In genomic region chrX:11415662-11416061, GRCm38 (mm10) we compare ENCODE assay signal across 24 mouse cellular contexts.
DNase-seq lines count a peak whose midpoint lies in the region; ATAC-seq lines count a peak whose summit lies in the region.
"Had no signal": no experiment of that assay in that cellular context is flagged by ENCODE, and none has a peak within 500 bp of the region (broad histone marks: within the 10 kb centered on the region; RNA-seq: fewer than 3 reads in every experiment).

No protein-coding gene starts in this region.

- no peaks in the 10 kb centered on the region for H3K36me3 ChIP-seq in heart, embryonic 10.5 days
- no peaks in the 10 kb centered on the region for H3K36me3 ChIP-seq in liver, embryonic 12.5 days
- no peaks in the 10 kb centered on the region for H3K36me3 ChIP-seq in embryonic facial prominence, embryonic 14.5 days (ENCODE audit: control insufficient read depth, insufficient read depth, low read length)
- no peaks in the 10 kb centered on the region for H3K36me3 ChIP-seq in intestine, embryonic 16.5 days (ENCODE audit: control insufficient read depth, insufficient read depth, low read length)
- H3K36me3 ChIP-seq: embryonic facial prominence, embryonic 15.5 days; G1E; heart, embryonic 15.5 days; limb, embryonic 15.5 days; midbrain, embryonic 15.5 days had no signal

- H3K4me2 ChIP-seq in liver, embryonic 12.5 days, result no peak overlapping the region
- no peak overlapping the region for H3K4me2 ChIP-seq in embryonic facial prominence, embryonic 14.5 days (ENCODE audit: low read depth, low read length)
- H3K4me2 ChIP-seq in intestine, embryonic 16.5 days (ENCODE audit: low read depth, low read length), result no peak overlapping the region
- H3K4me2 ChIP-seq: embryonic facial prominence, embryonic 15.5 days; heart, embryonic 15.5 days; limb, embryonic 15.5 days; midbrain, embryonic 15.5 days had no signal

- ATAC-seq in liver, embryonic 12.5 days, result no peak
- no peak for ATAC-seq in embryonic facial prominence, embryonic 14.5 days (ENCODE audit: low read depth)
- no peak for ATAC-seq in intestine, embryonic 16.5 days
- ATAC-seq: CD4-positive, CD25-positive, alpha-beta regulatory T cell, adult 4 months; inflammation-experienced regulatory T-cells, adult 6 months; liver, postnatal 0 days; midbrain, embryonic 15.5 days had no signal

- 24% methylated on average over 4 of the region's 4 CpGs for WGBS in heart, embryonic 10.5 days
- 23% methylated on average over 3 of the region's 4 CpGs for WGBS in liver, embryonic 12.5 days (ENCODE audit: insufficient replicate concordance)
- WGBS in embryonic facial prominence, embryonic 14.5 days, result 33% methylated on average over 4 of the region's 4 CpGs
- WGBS in intestine, embryonic 16.5 days, result 36% methylated on average over 4 of the region's 4 CpGs

- no peak for DNase-seq in heart, embryonic 10.5 days (ENCODE audit: low spot score)
- no peak for DNase-seq in heart, postnatal 10 days
- DNase-seq in liver (peak; percentile 5), WW6 (ENCODE audit: low read depth, low spot score) (peak; percentile 9)
- no peak for DNase-seq in embryonic facial prominence, embryonic 14.5 days (ENCODE audit: low spot score)
- no peak for DNase-seq in c-Kit-positive CD71-positive TER-119-positive erythroid progenitor cells, embryonic 14.5 days (ENCODE audit: low spot score)
- DNase-seq: adrenal gland, adult 2 months; cerebellum, adult 8-10 months; gastrocnemius, adult 2 months; heart, adult 11 months; kidney, adult 9 months; liver, postnatal 0 days; thymus, postnatal 4 days had no signal

- peak overlapping the region; percentile 62; the same call in 1 of the 2 replicates for H3K27ac ChIP-seq in heart, embryonic 10.5 days
- no peak overlapping the region for H3K27ac ChIP-seq in liver, embryonic 12.5 days
- H3K27ac ChIP-seq in embryonic facial prominence, embryonic 14.5 days (replicated peaks; ENCODE audit: low read depth, low read length), result 0 out of 2 replicates have a peak overlapping the region, but pooled peaks have one; percentile 10
- no peak overlapping the region for H3K27ac ChIP-seq in intestine, embryonic 16.5 days (ENCODE audit: low read length)
- H3K27ac ChIP-seq: embryonic facial prominence, embryonic 15.5 days; gastrocnemius, adult 2 months; heart, embryonic 15.5 days; layer of hippocampus, adult 2 months; limb, embryonic 15.5 days; midbrain, embryonic 15.5 days had no signal

- peaks cover 34% of the 10 kb centered on the region for H3K27me3 ChIP-seq in heart, embryonic 10.5 days (ENCODE audit: insufficient read depth, poor library complexity, severe bottlenecking)
- peaks cover 14% of the 10 kb centered on the region; the same call in 1 of the 2 replicates for H3K27me3 ChIP-seq in liver, embryonic 12.5 days (replicated peaks)
- peaks cover 20% of the 10 kb centered on the region for H3K27me3 ChIP-seq in embryonic facial prominence, embryonic 14.5 days (replicated peaks; ENCODE audit: control insufficient read depth, insufficient read depth, low read length)
- H3K27me3 ChIP-seq in intestine, embryonic 16.5 days (replicated peaks; ENCODE audit: control insufficient read depth, insufficient read depth, low read length), result no peaks in the 10 kb centered on the region; the same call in 1 of the 2 replicates

- H3K9ac ChIP-seq in liver, embryonic 12.5 days, result no peak overlapping the region
- no peak overlapping the region for H3K9ac ChIP-seq in embryonic facial prominence, embryonic 14.5 days (ENCODE audit: low read depth, low read length)
- no peak overlapping the region for H3K9ac ChIP-seq in intestine, embryonic 16.5 days (ENCODE audit: low read depth, low read length)
- H3K9ac ChIP-seq: embryonic facial prominence, embryonic 15.5 days; heart, embryonic 15.5 days; limb, embryonic 15.5 days; liver, postnatal 0 days; midbrain, embryonic 15.5 days had no signal

- peaks cover 20% of the 10 kb centered on the region for H3K4me1 ChIP-seq in heart, embryonic 10.5 days
- peaks cover 11% of the 10 kb centered on the region; the same call in 1 of the 2 replicates for H3K4me1 ChIP-seq in liver, embryonic 12.5 days
- no peaks in the 10 kb centered on the region for H3K4me1 ChIP-seq in embryonic facial prominence, embryonic 14.5 days (ENCODE audit: control insufficient read depth, insufficient read depth, low read length)
- H3K4me1 ChIP-seq in intestine, embryonic 16.5 days (ENCODE audit: control insufficient read depth, insufficient read depth, low read length), result no peaks in the 10 kb centered on the region
- H3K4me1 ChIP-seq: megakaryocyte, embryonic 14.5 days had no signal

- intact Hi-C loops in heart, postnatal 10 days (cut with DNase I), result no loop called here

- no peak overlapping the region for H3K4me3 ChIP-seq in heart, embryonic 10.5 days
- no peak overlapping the region for H3K4me3 ChIP-seq in liver, embryonic 12.5 days
- no peak overlapping the region for H3K4me3 ChIP-seq in embryonic facial prominence, embryonic 14.5 days (ENCODE audit: low read depth, low read length)
- H3K4me3 ChIP-seq in intestine, embryonic 16.5 days (ENCODE audit: low read length), result no peak overlapping the region
- H3K4me3 ChIP-seq: embryonic facial prominence, embryonic 15.5 days; gastrocnemius, adult 2 months; heart, embryonic 15.5 days; layer of hippocampus, adult 2 months; limb, embryonic 15.5 days; megakaryocyte, embryonic 14.5 days; midbrain, embryonic 15.5 days had no signal

- H3K9me3 ChIP-seq in heart, embryonic 10.5 days, result no peaks in the 10 kb centered on the region
- no peaks in the 10 kb centered on the region for H3K9me3 ChIP-seq in liver, embryonic 12.5 days (replicated peaks)
- no peaks in the 10 kb centered on the region for H3K9me3 ChIP-seq in embryonic facial prominence, embryonic 14.5 days (ENCODE audit: control insufficient read depth, low read length)
- H3K9me3 ChIP-seq in intestine, embryonic 16.5 days (ENCODE audit: control insufficient read depth, low read length), result no peaks in the 10 kb centered on the region
- H3K9me3 ChIP-seq: embryonic facial prominence, embryonic 15.5 days; G1E; heart, embryonic 15.5 days; limb, embryonic 15.5 days; megakaryocyte, embryonic 14.5 days; midbrain, embryonic 15.5 days had no signal

Comparison
In these comparisons a context has a peak if more than half of its experiments do, and no peak if none do; other contexts are left out.
1. DNase-seq: peak in liver (single experiment) and WW6 (single experiment); none in heart, embryonic 10.5 days (single experiment), heart, postnatal 10 days (0 of 2), embryonic facial prominence, embryonic 14.5 days (single experiment) and c-Kit-positive CD71-positive TER-119-positive erythroid progenitor cells, embryonic 14.5 days (single experiment).
2. H3K27ac ChIP-seq: peak in heart, embryonic 10.5 days (single experiment) and embryonic facial prominence, embryonic 14.5 days (single experiment); none in liver, embryonic 12.5 days (single experiment) and intestine, embryonic 16.5 days (single experiment).